Mouse (Mus musculus) adipose tissue, adult 10 weeks (tissue): ENCODE results near the gene Hsd3b6. TPM values are rescaled to one million over a fixed set of nuclear protein-coding genes. Genes with fewer than 3 reads are reported as not detected.

Experiments used
- polyA plus RNA-seq: library from polyadenylated mRNA; stranded (reverse); fragments of 350-450 nt; fragmentation: Illumina TruSeq; extraction: RNeasy Lipid Tissue Mini Kit (QIAGEN cat#74804); gene quantifications from one replicate; pipeline ENCODE4 v1.2.3, GENCODE M21; 2014; ENCODE audit warnings: low read depth, low replicate concordance

Hsd3b6 gene
- polyA plus RNA-seq, result 1.4 TPM

GRCm38 (mm10) chr3:98814101-98814670 lies at the start of gene Hsd3b6:
Gene Hsd3b6 (minus strand): TSS chr3:98814443.

GRCm38 (mm10) chr3:98859576-98859975 lies 45.3 kb upstream of the Hsd3b6 start, which contains the start of gene Hsd3b1:
Gene Hsd3b1 (minus strand): TSS chr3:98859794.

Other genes starting within 250 kb of the Hsd3b6 start
- not detected for gene Gm10681, start 225.6 kb downstream of the Hsd3b6 start, polyA plus RNA-seq
- gene Hsd3b5, start 184.2 kb downstream of the Hsd3b6 start, polyA plus RNA-seq, result not detected
- not detected for gene Hsd3b2, start 89.9 kb downstream of the Hsd3b6 start, polyA plus RNA-seq
- gene Hsd3b3, start 51.3 kb downstream of the Hsd3b6 start, polyA plus RNA-seq, result not detected
- gene Hsd3b1, start 45.4 kb upstream of the Hsd3b6 start, polyA plus RNA-seq, result 3.9 TPM
- gene Hao2, start 78.8 kb upstream of the Hsd3b6 start, polyA plus RNA-seq, result not detected